Mouse (Mus musculus) intestine, embryonic 16.5 days (tissue): ENCODE data around the gene Cdk2ap2. TPM values are rescaled to one million over a fixed set of nuclear protein-coding genes. Genes with fewer than 3 reads are reported as not detected.
A peak's percentile ranks its signal among the peaks of the same experiment; 100 is the strongest.

ENCODE experiments used
- ATAC-seq: fragments of 200-750 bp; cut with Nextera tagmentation; 2 replicates; pipeline ENCODE4 v1.8.0; 2017; ENCODE audit warnings: moderate TSS enrichment, moderate library complexity
- H3K27ac ChIP-seq: fragments of 300-500 bp; sonication (generic); 2 replicates; pipeline ENCODE4 v1.5.1; 2014; ENCODE audit warnings: mild to moderate bottlenecking, low read length
- H3K27me3 ChIP-seq: fragments of 300-500 bp; sonication (generic); replicated peaks from 2 replicates; pipeline ENCODE4 v1.6.1; 2014; ENCODE audit warnings: low read length, control low read depth, mixed read lengths; ENCODE audit not compliant: control insufficient read depth, insufficient read depth
- H3K36me3 ChIP-seq: fragments of 300-500 bp; sonication (generic); 2 replicates; pipeline ENCODE4 v1.6.1; 2014; ENCODE audit warnings: low read length, control low read depth; ENCODE audit not compliant: control insufficient read depth, insufficient read depth
- H3K4me1 ChIP-seq: fragments of 300-500 bp; sonication (generic); 2 replicates; pipeline ENCODE4 v1.6.1; 2014; ENCODE audit warnings: low read length, control low read depth, mixed read lengths; ENCODE audit not compliant: control insufficient read depth, insufficient read depth
- H3K4me2 ChIP-seq: fragments of 300-500 bp; sonication (generic); 2 replicates; pipeline ENCODE4 v1.6.1; 2014; ENCODE audit warnings: low read depth, low read length, control low read depth
- H3K4me3 ChIP-seq: fragments of 300-500 bp; sonication (generic); 2 replicates; pipeline ENCODE4 v1.5.1; 2014; ENCODE audit warnings: mild to moderate bottlenecking, low read length
- H3K9ac ChIP-seq: fragments of 300-500 bp; sonication (generic); 2 replicates; pipeline ENCODE4 v1.6.1; 2014; ENCODE audit warnings: low read depth, low read length
- H3K9me3 ChIP-seq: fragments of 300-500 bp; sonication (generic); 2 replicates; pipeline ENCODE4 v1.6.1; 2016; ENCODE audit warnings: low read length, control low read depth; ENCODE audit not compliant: control insufficient read depth
- WGBS: fragments of 180-500 bp; shearing (Covaris S2); extraction: QIAGEN DNeasy Blood & Tissue Kit; methylation state at CpG from one replicate; pipeline ENCODE4 v1.1.7; 2014; 5-methylcytosine and 5-hydroxymethylcytosine counted together
- polyA plus RNA-seq: library from polyadenylated mRNA; unstranded; fragments of >200 nt; fragmentation: Nextera tagmentation; extraction: Ambion mirVana; gene quantifications from 2 replicates; pipeline ENCODE4 v1.2.1, GENCODE M21; 2015

The Cdk2ap2 gene
- polyA plus RNA-seq, 1 experiment from 2014 or later, result 159 TPM

DNA sequence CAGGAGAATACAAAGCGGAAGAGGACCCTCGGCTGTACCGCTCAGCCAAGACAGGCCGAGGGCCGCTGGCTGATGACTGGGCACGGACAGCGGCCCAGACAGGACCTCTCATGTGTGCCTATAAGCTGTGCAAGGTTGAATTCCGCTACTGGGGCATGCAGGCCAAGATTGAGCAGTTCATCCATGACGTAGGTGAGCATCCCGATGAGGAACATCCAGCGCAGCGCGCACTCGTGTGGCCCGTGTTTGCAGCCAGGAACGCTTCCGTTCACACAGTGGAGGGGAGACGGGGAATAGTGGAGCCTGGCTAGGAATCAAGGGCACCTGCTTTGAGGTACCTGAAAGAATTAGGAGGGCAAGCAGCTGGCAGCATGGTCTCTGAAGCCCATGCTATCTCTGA lies 6.3 kb downstream of the Cdk2ap2 start:
- ATAC-seq, result no peak
- Histone ChIP-seq H3K4me1 (peaks cover 26% of the 10 kb centered on the region), H3K27me3 (0 out of 2 replicates have a peak, but pooled peaks cover 4% of the 10 kb centered on the region), H3K27ac (no peak overlapping the region), H3K9me3 (no peaks in the 10 kb centered on the region), H3K9ac (no peak overlapping the region), H3K36me3 (no peaks in the 10 kb centered on the region), H3K4me2 (no peak overlapping the region), H3K4me3 (no peak overlapping the region)
- WGBS, result 96% methylated on average over 18 of the region's 18 CpGs

GRCm38 (mm10) chr19:4103792-4104191 lies 6.8 kb downstream of the Cdk2ap2 start:
- Histone ChIP-seq H3K4me3 (no peak overlapping the region), H3K36me3 (no peaks in the 10 kb centered on the region), H3K9ac (no peak overlapping the region), H3K27me3 (0 out of 2 replicates have a peak, but pooled peaks cover 4% of the 10 kb centered on the region), H3K4me1 (peaks cover 21% of the 10 kb centered on the region), H3K4me2 (no peak overlapping the region), H3K9me3 (no peaks in the 10 kb centered on the region), H3K27ac (no peak overlapping the region)
- ATAC-seq, result no peak
- 73% methylated on average over 3 of the region's 3 CpGs for WGBS

- no peak for ATAC-seq
- Histone ChIP-seq H3K27me3 (0 out of 2 replicates have a peak, but pooled peaks cover 4% of the 10 kb centered on the region), H3K9me3 (no peaks in the 10 kb centered on the region), H3K4me2 (no peak overlapping the region), H3K4me3 (no peak overlapping the region), H3K27ac (no peak overlapping the region), H3K36me3 (no peaks in the 10 kb centered on the region), H3K4me1 (peaks cover 13% of the 10 kb centered on the region), H3K9ac (no peak overlapping the region)
- WGBS, result 93% methylated on average over 16 of the region's 16 CpGs
Observed at GRCm38 (mm10) chr19:4104675-4105194, 7.8 kb downstream of the Cdk2ap2 start.

DNA sequence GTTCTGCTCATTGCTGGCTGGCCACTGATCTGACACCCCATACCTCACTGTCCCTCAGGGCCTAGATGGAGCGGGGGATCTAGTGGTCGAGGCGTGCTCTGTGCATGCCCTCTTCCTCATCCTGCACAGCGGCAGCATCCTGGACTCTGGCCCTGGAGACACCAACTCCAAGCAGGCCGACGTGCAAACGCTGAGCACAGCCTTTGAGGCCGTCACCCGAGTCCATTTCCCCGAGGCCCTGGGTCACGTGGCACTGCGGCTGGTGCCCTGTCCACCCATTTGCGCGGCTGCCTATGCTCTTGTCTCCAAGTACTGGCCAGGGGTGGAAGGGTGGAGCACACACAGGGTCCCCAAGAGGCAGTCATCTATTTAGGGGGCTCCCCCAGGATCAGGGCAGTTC lies 9.7 kb downstream of the Cdk2ap2 start:
- H3K4me3 ChIP-seq, result no peak overlapping the region

GRCm38 (mm10) chr19:4108535-4108934 lies 11.6 kb downstream of the Cdk2ap2 start:
- H3K9ac ChIP-seq, result no peak overlapping the region
- ATAC-seq, result no peak
- H3K27me3 ChIP-seq, result no peaks in the 10 kb centered on the region
- no peaks in the 10 kb centered on the region for H3K36me3 ChIP-seq
- H3K9me3 ChIP-seq, result no peaks in the 10 kb centered on the region
- H3K27ac ChIP-seq, result no peak overlapping the region
- WGBS, result 85% methylated on average over 9 of the region's 9 CpGs
- H3K4me3 ChIP-seq, result no peak overlapping the region
- no peak overlapping the region for H3K4me2 ChIP-seq
- peaks cover 10% of the 10 kb centered on the region for H3K4me1 ChIP-seq

More for the DNA sequence above, 9.7 kb downstream of the Cdk2ap2 start:
- Histone ChIP-seq H3K4me1 (no peaks in the 10 kb centered on the region), H3K27me3 (no peaks in the 10 kb centered on the region), H3K9me3 (no peaks in the 10 kb centered on the region), H3K27ac (no peak overlapping the region), H3K4me2 (no peak overlapping the region), H3K36me3 (no peaks in the 10 kb centered on the region), H3K9ac (no peak overlapping the region)
- ATAC-seq, result no peak
- WGBS, result 90% methylated on average over 14 of the region's 14 CpGs

- peaks cover 23% of the 10 kb centered on the region for H3K4me1 ChIP-seq
- WGBS, result 96% methylated on average over 26 of the region's 26 CpGs
- ATAC-seq, result no peak
- no peaks in the 10 kb centered on the region for H3K9me3 ChIP-seq
- no peak overlapping the region for H3K4me3 ChIP-seq
- H3K36me3 ChIP-seq, result peaks cover 20% of the 10 kb centered on the region
- no peak overlapping the region for H3K9ac ChIP-seq
- H3K4me2 ChIP-seq, result no peak overlapping the region
- H3K27ac ChIP-seq, result peak overlapping the region; percentile 95
- no peaks in the 10 kb centered on the region for H3K27me3 ChIP-seq
Observed at GRCm38 (mm10) chr19:4112063-4112960, 15.3 kb downstream of the Cdk2ap2 start.

DNA sequence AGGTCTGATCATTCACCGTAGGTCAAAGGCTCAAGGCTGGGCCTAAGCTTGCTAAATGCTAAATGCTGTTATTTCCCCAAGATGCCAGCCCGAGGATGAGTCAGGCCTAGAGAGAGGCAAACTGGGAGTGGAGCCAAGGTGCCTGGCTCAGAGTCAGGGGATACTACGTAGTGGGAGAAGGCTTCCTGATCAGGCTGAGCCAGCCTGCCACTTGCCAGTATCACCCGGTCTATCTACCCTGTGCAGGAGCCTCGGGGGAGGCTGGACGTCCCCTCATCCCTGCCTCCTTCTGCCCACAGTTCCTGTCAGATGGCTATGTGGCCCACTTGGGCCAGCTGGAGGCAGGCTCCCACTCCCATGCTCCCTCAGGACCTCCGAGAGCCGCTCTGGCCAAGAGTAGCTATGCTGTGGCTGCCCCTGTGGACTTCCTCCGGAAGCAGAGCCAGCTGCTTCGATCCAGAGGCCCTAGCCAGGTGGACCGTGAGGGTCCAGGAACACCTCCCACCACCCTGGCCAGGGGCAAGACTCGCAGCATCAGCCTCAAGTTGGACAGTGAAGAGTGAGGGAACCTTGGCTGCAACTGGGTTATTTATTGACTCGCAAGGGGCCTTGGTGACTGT lies 16.3 kb downstream of the Cdk2ap2 start:
- H3K4me3 ChIP-seq, result peak overlapping the region; percentile 15
- ATAC-seq, result peak; percentile 41
- WGBS, result 48% methylated on average over 13 of the region's 13 CpGs
- no peaks in the 10 kb centered on the region for H3K27me3 ChIP-seq
- H3K9me3 ChIP-seq, result no peaks in the 10 kb centered on the region
- peak overlapping the region; percentile 33 for H3K4me2 ChIP-seq
- H3K27ac ChIP-seq, result peak overlapping the region; percentile 95
- H3K9ac ChIP-seq, result peak overlapping the region; percentile 59
- H3K36me3 ChIP-seq, result peaks cover 20% of the 10 kb centered on the region
- peaks cover 23% of the 10 kb centered on the region for H3K4me1 ChIP-seq

DNA sequence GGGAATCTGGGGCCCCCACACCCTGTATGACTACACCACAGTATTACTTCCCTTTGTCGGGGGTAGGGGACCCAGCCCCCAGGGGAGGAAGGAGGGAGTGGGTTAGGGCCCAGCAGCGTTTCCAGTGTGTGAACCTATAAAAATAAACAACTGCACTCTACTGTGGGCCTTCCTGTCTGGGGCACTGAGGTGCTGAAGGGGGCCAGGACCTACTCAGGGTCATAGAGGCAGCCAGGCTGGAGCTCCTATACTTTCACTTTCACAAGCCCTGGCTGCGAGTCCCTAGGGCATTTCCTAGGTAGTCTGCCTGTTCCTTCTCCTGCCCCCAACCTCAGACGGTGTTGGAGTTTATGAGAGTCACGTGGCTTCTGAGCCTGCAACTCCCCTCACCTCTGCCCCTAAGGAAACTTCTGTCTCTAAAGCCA lies 16.8 kb downstream of the Cdk2ap2 start:
- peaks cover 20% of the 10 kb centered on the region for H3K36me3 ChIP-seq
- H3K27ac ChIP-seq, result peak overlapping the region; percentile 95
- 18% methylated on average over 5 of the region's 5 CpGs for WGBS
- no peaks in the 10 kb centered on the region for H3K27me3 ChIP-seq
- peak; percentile 93 for ATAC-seq
- H3K4me1 ChIP-seq, result peaks cover 23% of the 10 kb centered on the region
- peak overlapping the region; percentile 33 for H3K4me2 ChIP-seq
- H3K4me3 ChIP-seq, result peak overlapping the region; percentile 15
- H3K9me3 ChIP-seq, result no peaks in the 10 kb centered on the region
- peak overlapping the region; percentile 59 for H3K9ac ChIP-seq

GRCm38 (mm10) chr19:4114551-4114950 lies 17.6 kb downstream of the Cdk2ap2 start:
- H3K9me3 ChIP-seq, result no peaks in the 10 kb centered on the region
- peak overlapping the region; percentile 33 for H3K4me2 ChIP-seq

More at GRCm38 (mm10) chr19:4114551-4114950, 17.6 kb downstream of the Cdk2ap2 start:
- H3K27ac ChIP-seq, result peak overlapping the region; percentile 95
- H3K36me3 ChIP-seq, result peaks cover 20% of the 10 kb centered on the region
- 82% methylated on average over 10 of the region's 10 CpGs for WGBS
- ATAC-seq, result peak; percentile 2; the same call in 1 of the 2 replicates
- H3K4me3 ChIP-seq, result no peak overlapping the region
- H3K27me3 ChIP-seq, result no peaks in the 10 kb centered on the region
- H3K9ac ChIP-seq, result peak overlapping the region; percentile 59
- peaks cover 23% of the 10 kb centered on the region for H3K4me1 ChIP-seq
